Mouse (Mus musculus) cortical plate, adult 2 months (tissue): ENCODE measurements around the gene Kcnk18.

Experiments
- CTCF ChIP-seq: fragments of 200-500 bp; IDR thresholded peaks from 2 replicates; pipeline ENCODE4 v1.5.1; 2011; ENCODE audit warnings: mild to moderate bottlenecking, control low read depth, low read length; ENCODE audit not compliant: insufficient read depth; ENCODE audit errors: extremely low read depth
- POLR2A ChIP-seq: fragments of 200-500 bp; IDR thresholded peaks from 2 replicates; pipeline ENCODE4 v1.6.1; 2011; ENCODE audit warnings: mild to moderate bottlenecking, low read length, control low read depth; ENCODE audit not compliant: insufficient read depth; ENCODE audit errors: extremely low read depth

DNA sequence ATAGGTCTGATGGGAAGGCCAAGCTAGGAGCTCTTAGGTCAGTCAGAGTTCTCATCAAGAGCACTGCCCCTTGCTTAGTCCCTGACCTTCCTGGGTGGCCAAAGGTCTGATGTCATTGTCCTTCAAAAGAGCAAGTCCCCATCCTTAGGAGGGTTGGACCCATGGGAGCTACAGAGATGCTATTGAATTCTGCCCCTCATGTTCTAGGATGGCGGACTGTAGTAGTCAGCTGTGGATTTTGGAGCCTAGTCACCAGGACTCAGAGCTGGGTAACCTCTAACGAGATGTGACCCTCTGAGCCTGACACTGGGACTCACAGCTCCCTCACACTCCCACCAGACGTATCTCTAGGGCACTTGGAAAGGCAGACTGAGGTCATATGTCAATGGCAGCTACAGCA lies 9.4 kb downstream of the Kcnk18 start:
- TF ChIP-seq POLR2A = no peak
- no peak for TF ChIP-seq CTCF
